Mouse (Mus musculus) midbrain, embryonic 10.5 days (tissue): ENCODE data around the gene Hist1h3e. TPM values are rescaled to one million over a fixed set of nuclear protein-coding genes. Genes with fewer than 3 reads are reported as not detected.

Experiments
- DNase-seq: peaks from one replicate; pipeline ENCODE4 v3.0.0-alpha.2; 2017; ENCODE audit warnings: low spot score
- H3K27ac ChIP-seq: fragments of 300-500 bp; sonication (generic); replicated peaks from 2 replicates; pipeline ENCODE4 v1.5.1; 2016; ENCODE audit warnings: mild to moderate bottlenecking
- H3K27me3 ChIP-seq: fragments of 300-500 bp; sonication (generic); 2 replicates; pipeline ENCODE4 v1.6.1; 2016; ENCODE audit warnings: low read depth, mild to moderate bottlenecking; ENCODE audit not compliant: poor library complexity, severe bottlenecking
- H3K36me3 ChIP-seq: fragments of 300-500 bp; sonication (generic); 2 replicates; pipeline ENCODE4 v1.6.1; 2016; ENCODE audit warnings: mild to moderate bottlenecking, moderate library complexity
- H3K4me1 ChIP-seq: fragments of 300-500 bp; sonication (generic); 2 replicates; pipeline ENCODE4 v1.6.1; 2016
- H3K4me3 ChIP-seq: fragments of 300-500 bp; sonication (generic); 2 replicates; pipeline ENCODE4 v1.5.1; 2016; ENCODE audit warnings: mild to moderate bottlenecking, moderate library complexity
- H3K9me3 ChIP-seq: fragments of 300-500 bp; sonication (generic); replicated peaks from 2 replicates; pipeline ENCODE4 v1.6.1; 2016; ENCODE audit warnings: mild to moderate bottlenecking
- WGBS: fragments of 180-500 bp; shearing (Covaris S2); methylation state at CpG from one replicate; pipeline ENCODE4 v1.1.7; 2016; 5-methylcytosine and 5-hydroxymethylcytosine counted together
- polyA plus RNA-seq: library from polyadenylated mRNA; unstranded; fragments of >200 nt; fragmentation: Nextera tagmentation; extraction: Ambion mirVana; gene quantifications from 2 replicates; pipeline ENCODE4 v1.2.1, GENCODE M21; 2016

Gene Hist1h3e
- polyA plus RNA-seq, 1 experiment from 2014 or later = 7.2 TPM

DNA sequence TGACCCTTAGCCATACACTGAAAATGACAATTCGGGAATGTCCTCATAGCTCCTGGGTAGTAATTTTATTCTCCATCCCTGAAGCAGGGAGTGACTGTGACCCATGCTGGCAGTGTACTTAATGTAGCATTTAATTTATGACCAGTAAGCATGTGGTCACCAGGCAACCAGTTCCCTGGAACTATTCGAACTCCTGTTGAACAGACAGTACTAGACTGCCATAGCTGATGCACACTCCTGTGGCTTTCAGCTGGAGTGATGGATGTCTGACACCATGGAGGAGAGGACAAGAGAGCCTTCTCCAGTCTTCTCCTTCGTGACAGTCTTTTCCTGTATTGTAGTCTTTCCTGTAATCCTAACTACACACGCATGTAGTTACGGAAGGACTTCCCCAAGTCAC is 33.2 kb downstream of the Hist1h3e start:
- no peaks in the 10 kb centered on the region for H3K27me3 ChIP-seq
- H3K27ac ChIP-seq = no peak overlapping the region; the same call in 1 of the 2 replicates
- no peak for DNase-seq
- WGBS = 90% methylated on average over 5 of the region's 5 CpGs
- no peaks in the 10 kb centered on the region for H3K36me3 ChIP-seq
- H3K4me3 ChIP-seq = peak overlapping the region; percentile 17; the same call in 1 of the 2 replicates
- H3K9me3 ChIP-seq = no peaks in the 10 kb centered on the region
- peaks cover 46% of the 10 kb centered on the region for H3K4me1 ChIP-seq

DNA sequence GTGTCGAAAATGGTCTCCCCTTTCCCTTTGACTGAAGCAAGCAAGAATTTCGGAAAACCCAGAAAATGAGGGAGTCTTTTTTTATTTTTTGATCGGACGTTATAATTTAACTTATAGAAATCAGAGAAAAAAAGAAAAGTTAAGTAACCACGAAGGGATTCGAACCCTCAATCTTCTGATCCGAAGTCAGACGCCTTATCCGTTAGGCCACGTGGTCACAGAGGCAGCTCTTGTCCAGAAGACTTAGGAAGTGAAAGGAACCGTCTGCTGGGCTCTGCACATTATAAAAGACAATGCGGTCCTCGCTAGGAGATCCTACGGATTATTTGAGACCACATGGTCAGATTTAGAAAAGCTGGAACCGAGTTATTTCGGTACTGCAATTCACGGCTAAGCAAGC is 35.9 kb downstream of the Hist1h3e start:
- H3K4me3 ChIP-seq = peak overlapping the region; percentile 51
- peak overlapping the region; percentile 78 for H3K27ac ChIP-seq
- peaks cover 35% of the 10 kb centered on the region for H3K4me1 ChIP-seq
- DNase-seq = peak; percentile 90
- H3K27me3 ChIP-seq = no peaks in the 10 kb centered on the region
- 0% methylated on average over 17 of the region's 17 CpGs for WGBS
- H3K36me3 ChIP-seq = no peaks in the 10 kb centered on the region
- H3K9me3 ChIP-seq = no peaks in the 10 kb centered on the region

DNA sequence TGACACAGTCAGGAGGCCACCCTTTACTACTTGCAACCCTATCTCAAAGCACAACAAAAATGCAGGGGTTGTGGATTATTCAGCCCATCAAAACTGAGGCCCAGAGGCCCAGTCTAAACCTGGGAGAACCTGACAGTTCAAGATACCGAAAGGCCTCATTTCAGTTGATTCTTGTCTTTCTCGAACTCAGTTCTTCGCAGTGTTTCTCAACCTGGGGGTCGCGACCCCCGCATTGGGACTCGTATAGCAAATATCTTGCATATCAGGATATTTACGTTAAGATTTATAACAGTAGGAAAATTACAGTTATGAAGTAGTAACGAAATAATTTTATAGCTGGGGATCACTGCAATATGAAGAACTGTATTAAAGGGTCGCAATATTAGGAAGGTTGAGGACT is 36.3 kb downstream of the Hist1h3e start:
- H3K27ac ChIP-seq = no peak overlapping the region
- DNase-seq = no peak
- H3K36me3 ChIP-seq = no peaks in the 10 kb centered on the region
- WGBS = 3% methylated on average over 10 of the region's 10 CpGs
- no peaks in the 10 kb centered on the region for H3K9me3 ChIP-seq
- peaks cover 35% of the 10 kb centered on the region for H3K4me1 ChIP-seq
- H3K27me3 ChIP-seq = no peaks in the 10 kb centered on the region
- peak overlapping the region; percentile 51 for H3K4me3 ChIP-seq

DNA sequence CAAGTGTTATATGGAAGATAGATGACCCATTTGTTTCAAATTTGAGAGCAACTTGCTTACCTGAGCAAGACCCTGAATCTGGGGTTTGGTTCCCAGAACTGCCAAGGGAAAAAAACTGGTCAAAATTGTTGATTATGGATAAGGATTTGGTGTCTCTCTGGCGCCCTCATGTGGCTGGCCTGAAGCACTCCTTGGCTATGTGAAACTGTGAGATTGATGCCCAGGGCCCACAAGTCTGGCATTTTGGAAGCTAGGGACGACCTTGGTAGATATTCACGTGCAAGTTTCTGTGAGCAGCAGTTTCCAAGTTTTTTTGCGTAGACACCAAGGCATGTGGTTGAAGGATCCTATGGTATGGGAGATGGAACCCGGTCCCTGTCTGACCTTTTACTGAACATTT is 37.5 kb downstream of the Hist1h3e start:
- no peaks in the 10 kb centered on the region for H3K36me3 ChIP-seq
- no peak overlapping the region for H3K27ac ChIP-seq
- 7% methylated on average over 5 of the region's 5 CpGs for WGBS
- H3K27me3 ChIP-seq = no peaks in the 10 kb centered on the region
- peak; percentile 87 for DNase-seq
- H3K9me3 ChIP-seq = no peaks in the 10 kb centered on the region
- H3K4me3 ChIP-seq = peak overlapping the region; percentile 29
- peaks cover 39% of the 10 kb centered on the region for H3K4me1 ChIP-seq

DNA sequence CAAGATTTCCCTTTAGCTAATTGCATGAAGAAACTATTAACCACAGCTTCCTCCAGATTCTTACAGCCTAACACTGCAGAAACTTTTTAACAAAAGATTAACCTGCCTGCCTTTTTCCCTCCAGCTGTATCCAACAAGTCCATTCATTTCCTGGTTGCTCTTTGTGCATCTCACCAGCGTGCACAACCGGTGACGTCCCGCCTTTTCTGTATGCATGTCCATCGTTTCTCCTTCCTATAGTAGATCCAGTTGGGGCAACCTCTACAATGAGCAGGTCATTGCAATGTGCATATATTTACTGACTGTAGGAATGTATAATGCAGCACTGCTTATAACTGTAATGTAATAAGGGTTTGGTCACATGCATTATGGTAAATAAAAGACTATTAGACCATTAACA is 38.2 kb downstream of the Hist1h3e start:
- Histone ChIP-seq H3K4me3 (no peak overlapping the region), H3K36me3 (no peaks in the 10 kb centered on the region), H3K27ac (no peak overlapping the region), H3K4me1 (peaks cover 35% of the 10 kb centered on the region), H3K9me3 (no peaks in the 10 kb centered on the region), H3K27me3 (no peaks in the 10 kb centered on the region)
- WGBS = 62% methylated on average over 5 of the region's 5 CpGs
- DNase-seq = no peak

DNA sequence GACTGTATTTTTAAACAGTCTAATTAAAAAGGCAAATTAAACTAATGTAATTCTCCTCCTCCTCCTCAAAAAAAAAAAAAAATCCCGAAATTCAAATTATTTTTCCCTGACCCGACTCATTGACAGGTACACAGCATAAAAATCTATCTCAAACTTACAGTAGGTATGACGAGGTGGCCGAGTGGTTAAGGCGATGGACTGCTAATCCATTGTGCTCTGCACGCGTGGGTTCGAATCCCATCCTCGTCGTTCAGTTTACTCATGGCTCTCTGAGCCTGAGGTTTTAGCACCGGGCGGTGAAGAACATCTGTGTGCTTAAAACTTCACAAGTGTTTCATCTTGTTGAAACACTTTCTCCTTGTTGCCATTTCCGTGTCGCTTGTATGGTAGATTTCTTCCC is 40.5 kb downstream of the Hist1h3e start:
- peaks cover 22% of the 10 kb centered on the region for H3K4me1 ChIP-seq
- H3K27me3 ChIP-seq = no peaks in the 10 kb centered on the region
- no peaks in the 10 kb centered on the region for H3K9me3 ChIP-seq
- peak overlapping the region; percentile 20; the same call in 1 of the 2 replicates for H3K4me3 ChIP-seq
- H3K27ac ChIP-seq = no peak overlapping the region
- H3K36me3 ChIP-seq = no peaks in the 10 kb centered on the region
- peak; percentile 72 for DNase-seq
- WGBS = under 1% methylated on average over 14 of the region's 14 CpGs

DNA sequence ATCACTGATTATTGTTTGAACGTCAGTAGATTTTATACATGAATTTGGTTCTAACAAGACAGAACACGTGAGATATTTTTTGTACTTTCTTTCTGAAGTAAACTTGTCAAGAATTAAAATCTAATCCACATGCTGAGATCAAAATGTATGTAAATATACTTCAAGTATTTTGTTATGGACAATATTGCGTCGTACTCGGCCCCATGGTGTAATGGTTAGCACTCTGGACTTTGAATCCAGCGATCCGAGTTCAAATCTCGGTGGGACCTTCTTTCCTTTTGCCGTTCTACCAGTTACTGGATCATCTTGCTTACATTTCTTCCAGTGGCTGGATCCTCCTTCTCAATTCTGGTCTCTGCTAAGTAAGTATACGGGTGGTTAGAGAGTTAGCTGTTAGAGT is 42.8 kb downstream of the Hist1h3e start:
- peak overlapping the region; percentile 60 for H3K4me3 ChIP-seq
- WGBS = under 1% methylated on average over 10 of the region's 10 CpGs
- H3K27ac ChIP-seq = no peak overlapping the region
- H3K36me3 ChIP-seq = no peaks in the 10 kb centered on the region
- H3K4me1 ChIP-seq = peaks cover 19% of the 10 kb centered on the region
- no peaks in the 10 kb centered on the region for H3K27me3 ChIP-seq
- H3K9me3 ChIP-seq = no peaks in the 10 kb centered on the region
- peak; percentile 75 for DNase-seq

DNA sequence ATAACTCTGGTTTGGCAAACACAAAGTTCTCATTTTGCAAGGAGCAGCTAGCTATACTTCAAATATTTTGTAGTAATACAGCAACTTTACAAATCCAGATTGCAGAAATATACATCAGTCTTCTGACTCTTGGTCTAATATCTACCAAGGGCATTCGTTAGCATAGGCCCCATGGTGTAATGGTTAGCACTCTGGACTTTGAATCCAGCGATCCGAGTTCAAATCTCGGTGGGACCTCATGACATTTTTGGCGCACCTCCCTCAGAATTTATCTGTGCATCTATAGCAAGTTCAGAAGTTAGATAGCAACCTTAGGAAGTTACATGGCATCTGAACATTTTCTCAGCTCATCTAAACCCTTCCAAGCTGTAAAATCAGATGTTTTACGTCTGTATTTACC is 43.3 kb downstream of the Hist1h3e start:
- Histone ChIP-seq H3K36me3 (no peaks in the 10 kb centered on the region), H3K27ac (no peak overlapping the region), H3K4me3 (peak overlapping the region; percentile 60), H3K27me3 (no peaks in the 10 kb centered on the region), H3K9me3 (no peaks in the 10 kb centered on the region), H3K4me1 (peaks cover 20% of the 10 kb centered on the region)
- peak; percentile 76 for DNase-seq
- WGBS = under 1% methylated on average over 6 of the region's 6 CpGs

DNA sequence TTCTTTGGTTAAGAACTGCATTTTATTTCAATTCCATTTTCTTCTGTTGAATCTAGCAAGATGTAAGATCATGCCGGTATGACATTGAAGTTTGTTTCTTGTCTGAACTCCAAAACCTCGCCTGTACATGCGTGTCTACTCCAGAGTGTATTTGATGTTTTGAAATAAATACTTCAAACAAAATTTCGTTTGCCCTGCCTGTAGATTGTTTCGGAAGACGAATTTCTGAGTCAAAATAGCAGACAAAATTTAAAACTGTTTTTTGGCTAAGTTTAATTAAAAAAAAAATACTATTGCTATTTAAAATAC is 43.9 kb downstream of the Hist1h3e start:
- peak overlapping the region; percentile 60 for H3K4me3 ChIP-seq
- no peaks in the 10 kb centered on the region for H3K36me3 ChIP-seq
- H3K4me1 ChIP-seq = peaks cover 20% of the 10 kb centered on the region
- H3K27ac ChIP-seq = no peak overlapping the region
- 1% methylated on average over 6 of the region's 6 CpGs for WGBS
- DNase-seq = no peak
- H3K9me3 ChIP-seq = no peaks in the 10 kb centered on the region
- H3K27me3 ChIP-seq = no peaks in the 10 kb centered on the region

DNA sequence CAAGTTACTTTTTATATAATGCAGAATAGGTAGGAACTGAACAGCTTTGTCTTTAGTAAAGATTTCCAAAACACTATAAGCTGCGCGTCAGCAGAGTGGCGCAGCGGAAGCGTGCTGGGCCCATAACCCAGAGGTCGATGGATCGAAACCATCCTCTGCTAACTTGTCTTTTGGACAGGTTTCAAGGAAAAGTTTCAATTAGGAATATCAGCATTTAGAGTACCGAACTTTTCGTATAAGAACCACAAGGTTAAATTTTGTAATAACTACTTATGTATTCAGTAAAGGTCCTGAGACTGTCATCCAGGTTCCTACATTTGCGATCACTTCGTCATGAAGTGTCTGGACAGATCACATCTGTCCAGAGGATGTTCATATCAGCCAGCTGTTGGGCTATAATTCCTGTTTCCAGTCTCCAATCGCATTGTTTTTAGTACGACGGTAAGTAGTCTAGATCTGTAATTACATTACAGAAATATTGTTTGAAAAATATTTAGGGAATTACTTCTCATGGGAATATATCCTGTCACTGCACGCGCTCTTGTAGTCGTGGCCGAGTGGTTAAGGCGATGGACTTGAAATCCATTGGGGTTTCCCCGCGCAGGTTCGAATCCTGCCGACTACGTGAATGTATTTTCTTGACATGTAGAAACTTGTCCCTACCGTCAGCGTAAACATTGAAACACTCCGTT is 44.4 kb downstream of the Hist1h3e start:
- Histone ChIP-seq H3K36me3 (no peaks in the 10 kb centered on the region), H3K27ac (no peak overlapping the region)

DNA sequence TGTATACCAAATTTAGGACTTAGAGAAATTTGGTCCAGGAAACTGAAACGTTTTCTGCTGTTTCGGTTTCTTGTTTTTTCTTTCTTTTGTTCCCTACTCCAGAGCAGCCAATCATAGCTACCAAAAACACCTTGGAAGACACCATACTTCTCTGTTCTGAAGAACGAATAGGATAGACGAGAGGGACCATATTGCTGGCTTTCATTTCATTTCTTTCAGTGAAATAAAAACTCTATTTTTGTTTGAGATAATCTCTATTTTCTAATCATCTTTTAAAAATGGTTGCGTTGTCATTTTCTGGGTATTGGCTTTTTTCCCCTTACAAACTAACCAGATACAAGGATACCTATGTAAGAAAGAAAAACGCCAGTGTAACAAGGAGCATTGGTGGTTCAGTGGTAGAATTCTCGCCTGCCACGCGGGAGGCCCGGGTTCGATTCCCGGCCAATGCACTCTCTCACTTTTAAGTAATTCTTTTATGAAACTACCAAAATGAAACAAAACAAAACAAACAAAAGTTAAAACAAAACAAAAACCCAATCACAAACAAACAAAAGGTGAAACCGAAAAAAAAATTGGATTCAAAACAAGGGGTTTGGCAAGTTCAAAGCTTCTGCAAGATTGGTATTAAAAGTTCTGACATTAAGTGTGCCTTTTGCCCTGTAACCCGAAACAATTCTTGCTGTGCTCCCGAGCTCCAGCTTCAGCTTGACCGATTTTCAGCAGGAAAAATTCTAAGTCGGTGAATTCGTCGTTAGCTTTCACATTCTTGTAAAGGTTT is 45.2 kb downstream of the Hist1h3e start:
- H3K27ac ChIP-seq = peak overlapping the region; percentile 23; the same call in 1 of the 2 replicates
- WGBS = under 1% methylated on average over 19 of the region's 19 CpGs
- H3K4me3 ChIP-seq = peak overlapping the region; percentile 60
- peak; percentile 61 for DNase-seq
- H3K4me1 ChIP-seq = peaks cover 18% of the 10 kb centered on the region
- H3K9me3 ChIP-seq = no peaks in the 10 kb centered on the region
- H3K27me3 ChIP-seq = no peaks in the 10 kb centered on the region
- no peaks in the 10 kb centered on the region for H3K36me3 ChIP-seq

More for the DNA sequence above, 44.4 kb downstream of the Hist1h3e start:
- under 1% methylated on average over 27 of the region's 27 CpGs for WGBS
- peak overlapping the region; percentile 60 for H3K4me3 ChIP-seq
- H3K27me3 ChIP-seq = no peaks in the 10 kb centered on the region
- peaks cover 20% of the 10 kb centered on the region for H3K4me1 ChIP-seq
- peak; percentile 84 for DNase-seq
- no peaks in the 10 kb centered on the region for H3K9me3 ChIP-seq

DNA sequence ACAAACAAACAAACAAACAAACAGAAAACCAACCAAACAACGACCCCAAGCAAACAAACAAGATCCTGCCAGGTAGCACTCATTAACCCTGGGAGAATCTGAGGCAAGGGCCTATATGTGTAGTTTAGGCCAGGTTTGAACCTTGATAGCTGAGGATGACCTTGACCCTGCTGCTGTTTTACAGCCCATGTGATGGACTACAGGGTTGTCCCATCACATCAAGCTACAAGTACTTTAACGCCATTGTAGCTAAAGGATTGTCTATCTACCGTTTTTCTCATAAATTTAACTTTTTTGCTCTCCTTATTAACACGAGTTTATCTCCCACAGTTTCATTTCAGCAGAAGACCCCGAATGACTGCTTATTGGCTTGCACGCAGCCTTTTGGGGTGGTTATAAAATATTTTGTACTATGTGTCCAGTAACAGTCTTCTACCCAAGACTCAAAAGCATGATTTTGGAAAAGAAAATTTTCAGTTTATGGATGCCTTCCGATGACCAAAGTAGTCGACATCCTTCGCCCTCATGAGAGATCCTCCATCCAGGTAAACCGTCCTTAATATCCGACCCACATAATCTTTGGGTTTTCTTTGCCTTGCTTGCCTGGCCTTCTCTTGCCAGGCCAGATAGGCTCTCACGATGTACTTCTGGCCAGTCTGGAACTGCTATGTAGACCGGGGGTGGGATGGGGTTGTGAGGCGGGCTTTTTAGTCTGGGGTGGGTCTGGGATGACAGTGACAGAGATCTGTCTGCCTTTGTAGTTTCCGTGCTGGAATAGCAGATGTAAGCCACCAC is 46.1 kb downstream of the Hist1h3e start:
- Histone ChIP-seq H3K27me3 (no peaks in the 10 kb centered on the region), H3K4me1 (peaks cover 15% of the 10 kb centered on the region), H3K4me3 (peak overlapping the region; percentile 60), H3K9me3 (no peaks in the 10 kb centered on the region), H3K36me3 (no peaks in the 10 kb centered on the region), H3K27ac (0 out of 2 replicates have a peak overlapping the region, but pooled peaks have one; percentile 35)
- WGBS = 55% methylated on average over 15 of the region's 15 CpGs
- DNase-seq = no peak
